Mouse (Mus musculus) lung, postnatal 10 days (tissue): Measurements from ENCODE around the gene Dner.

Experiments used
- DNase-seq: peaks from one replicate; pipeline ENCODE4 v3.0.0; 2021

Dner gene

GRCm38 (mm10) chr1:84695517-84696411 lies at the start of gene Dner:
Gene Dner (minus strand): TSS chr1:84696221.
- peak; percentile 86 for DNase-seq

- DNase-seq: no peak
Observed at GRCm38 (mm10) chr1:84742156-84742555, 46.1 kb upstream of the Dner start.

- DNase-seq: no peak
Observed at GRCm38 (mm10) chr1:84740080-84740479, 44.1 kb upstream of the Dner start.

- DNase-seq: no peak
Observed at GRCm38 (mm10) chr1:84737097-84737496, 41.1 kb upstream of the Dner start.

- peak; percentile 7 for DNase-seq
Observed at GRCm38 (mm10) chr1:84733799-84734198, 37.8 kb upstream of the Dner start.

GRCm38 (mm10) chr1:84731763-84732162 lies 35.7 kb upstream of the Dner start:
- DNase-seq: no peak

- DNase-seq: peak; percentile 8
Observed at GRCm38 (mm10) chr1:84722841-84723240, 26.8 kb upstream of the Dner start.

- no peak for DNase-seq
Observed at GRCm38 (mm10) chr1:84722371-84722770, 26.4 kb upstream of the Dner start.

- no peak for DNase-seq
Observed at GRCm38 (mm10) chr1:84721942-84722341, 25.9 kb upstream of the Dner start.

GRCm38 (mm10) chr1:84709810-84710785 lies 14.1 kb upstream of the Dner start:
- DNase-seq: no peak

GRCm38 (mm10) chr1:84709406-84709805 lies 13.4 kb upstream of the Dner start:
- DNase-seq: no peak

GRCm38 (mm10) chr1:84700254-84700653 lies 4.2 kb upstream of the Dner start:
- DNase-seq: no peak

GRCm38 (mm10) chr1:84697136-84697535 lies 1.1 kb upstream of the Dner start:
- DNase-seq: no peak

GRCm38 (mm10) chr1:84694688-84695474 lies 1.1 kb downstream of the Dner start:
- DNase-seq: no peak

GRCm38 (mm10) chr1:84677910-84678309 lies 18.1 kb downstream of the Dner start:
- no peak for DNase-seq

GRCm38 (mm10) chr1:84668100-84668846 lies 27.7 kb downstream of the Dner start:
- DNase-seq: no peak

- no peak for DNase-seq
Observed at GRCm38 (mm10) chr1:84667660-84668059, 28.4 kb downstream of the Dner start.

- DNase-seq: no peak
Observed at GRCm38 (mm10) chr1:84664377-84665118, 31.5 kb downstream of the Dner start.

- no peak for DNase-seq
Observed at GRCm38 (mm10) chr1:84646781-84647180, 49.2 kb downstream of the Dner start.

- DNase-seq: no peak
Observed at GRCm38 (mm10) chr1:84640463-84640862, 55.6 kb downstream of the Dner start.

- no peak for DNase-seq
Observed at GRCm38 (mm10) chr1:84636890-84637289, 59.1 kb downstream of the Dner start.
